Mouse (Mus musculus): ENCODE measurements around the gene AU022252. TPM values are rescaled to one million over a fixed set of nuclear protein-coding genes. Genes with fewer than 3 reads are reported as not detected.

Gene AU022252
- polyA plus RNA-seq, 1 experiment from 2014 or later: 27.3 TPM

- no peaks in the 10 kb centered on the region for H3K27me3 ChIP-seq (replicated peaks; ENCODE audit: control insufficient read depth, insufficient read depth, low read length)
- H3K9me3 ChIP-seq (ENCODE audit: control insufficient read depth, low read length): no peaks in the 10 kb centered on the region
- ATAC-seq: peak; percentile 97
- peak within 1 kb of the TSS; percentile 74 for H3K4me2 ChIP-seq (ENCODE audit: low read depth, low read length)
- peak within 1 kb of the TSS; percentile 85 for H3K4me3 ChIP-seq (ENCODE audit: low read length)
- H3K36me3 ChIP-seq (ENCODE audit: control insufficient read depth, insufficient read depth, low read length): no peaks in the 10 kb centered on the region
- peak within 1 kb of the TSS; percentile 65 for H3K27ac ChIP-seq (ENCODE audit: low read length)
- peak within 1 kb of the TSS; percentile 87 for H3K9ac ChIP-seq (ENCODE audit: low read depth, low read length)
- under 1% methylated on average over 39 of the region's 47 CpGs for WGBS
- peaks cover 7% of the 10 kb centered on the region; the same call in 1 of the 2 replicates for H3K4me1 ChIP-seq (ENCODE audit: control insufficient read depth, insufficient read depth, low read length)
Observed at GRCm38 (mm10) chr4:119194909-119195581, 37.5 kb downstream of the AU022252 start, which contains the start of gene Svbp. Gene Svbp, plus strand, starts transcription at chr4:119195306.

GRCm38 (mm10) chr4:119192757-119193156, 39.8 kb downstream of the AU022252 start:
- Histone ChIP-seq H3K4me2 (ENCODE audit: low read depth, low read length) (no peak overlapping the region), H3K36me3 (ENCODE audit: control insufficient read depth, insufficient read depth, low read length) (no peaks in the 10 kb centered on the region), H3K27me3 (replicated peaks; ENCODE audit: control insufficient read depth, insufficient read depth, low read length) (no peaks in the 10 kb centered on the region), H3K4me3 (ENCODE audit: low read length) (no peak overlapping the region), H3K9me3 (ENCODE audit: control insufficient read depth, low read length) (no peaks in the 10 kb centered on the region), H3K27ac (ENCODE audit: low read length) (no peak overlapping the region), H3K4me1 (ENCODE audit: control insufficient read depth, insufficient read depth, low read length) (peaks cover 7% of the 10 kb centered on the region; the same call in 1 of the 2 replicates), H3K9ac (ENCODE audit: low read depth, low read length) (no peak overlapping the region)
- no peak for ATAC-seq
- WGBS: 85% methylated on average over 4 of the region's 4 CpGs

DNA sequence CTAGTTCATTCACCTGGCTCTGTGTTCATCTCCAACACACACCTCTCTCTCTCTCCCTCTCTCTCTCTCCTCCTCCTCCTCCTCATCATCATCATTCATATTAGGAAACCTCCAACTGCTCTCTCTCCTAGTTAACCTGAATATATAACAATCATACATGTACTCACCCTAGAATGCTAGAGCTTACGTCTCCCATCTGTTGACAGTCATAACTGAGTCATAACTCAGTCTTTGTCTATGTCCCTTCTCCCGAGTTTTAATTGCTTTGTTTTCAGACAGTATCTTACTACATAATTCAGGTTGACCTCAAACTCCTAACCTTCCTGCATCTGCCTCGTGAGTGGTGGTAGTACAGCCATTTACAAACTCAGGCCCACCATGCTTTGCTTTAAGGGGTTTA, 41.2 kb downstream of the AU022252 start:
- H3K4me2 ChIP-seq (ENCODE audit: low read depth, low read length): no peak overlapping the region
- H3K9ac ChIP-seq (ENCODE audit: low read depth, low read length): no peak overlapping the region
- ATAC-seq: no peak
- WGBS: 48% methylated on average over 3 of the region's 3 CpGs
- H3K36me3 ChIP-seq (ENCODE audit: control insufficient read depth, insufficient read depth, low read length): no peaks in the 10 kb centered on the region
- no peaks in the 10 kb centered on the region for H3K9me3 ChIP-seq (ENCODE audit: control insufficient read depth, low read length)
- H3K4me3 ChIP-seq (ENCODE audit: low read length): no peak overlapping the region
- no peak overlapping the region for H3K27ac ChIP-seq (ENCODE audit: low read length)
- no peaks in the 10 kb centered on the region for H3K27me3 ChIP-seq (replicated peaks; ENCODE audit: control insufficient read depth, insufficient read depth, low read length)
- H3K4me1 ChIP-seq (ENCODE audit: control insufficient read depth, insufficient read depth, low read length): 0 out of 2 replicates have a peak, but pooled peaks cover 2% of the 10 kb centered on the region

DNA sequence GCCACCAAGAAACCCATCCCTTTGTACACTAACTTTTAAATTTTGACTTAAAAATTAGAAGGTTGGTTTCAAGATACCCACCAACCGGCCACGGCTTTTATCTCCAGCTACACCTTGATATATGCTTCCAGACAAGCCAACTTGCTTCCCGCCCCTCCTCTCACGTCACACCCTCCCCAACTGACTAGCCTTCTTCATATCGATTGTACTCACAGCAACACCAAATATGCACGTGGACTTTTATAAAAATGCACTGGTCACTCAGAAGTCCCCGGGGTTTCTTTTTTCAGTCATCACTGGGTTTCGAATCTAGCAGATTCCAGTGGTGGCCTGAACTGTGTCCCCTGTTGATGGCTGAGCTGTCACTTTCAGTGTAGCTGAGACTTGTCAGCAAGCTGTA, 41.9 kb downstream of the AU022252 start:
- Histone ChIP-seq H3K9me3 (ENCODE audit: control insufficient read depth, low read length) (no peaks in the 10 kb centered on the region), H3K27me3 (replicated peaks; ENCODE audit: control insufficient read depth, insufficient read depth, low read length) (no peaks in the 10 kb centered on the region), H3K4me1 (ENCODE audit: control insufficient read depth, insufficient read depth, low read length) (no peaks in the 10 kb centered on the region), H3K9ac (ENCODE audit: low read depth, low read length) (no peak overlapping the region), H3K36me3 (ENCODE audit: control insufficient read depth, insufficient read depth, low read length) (no peaks in the 10 kb centered on the region), H3K4me2 (ENCODE audit: low read depth, low read length) (no peak overlapping the region), H3K4me3 (ENCODE audit: low read length) (no peak overlapping the region), H3K27ac (ENCODE audit: low read length) (no peak overlapping the region)
- 82% methylated on average over 8 of the region's 8 CpGs for WGBS
- ATAC-seq: no peak

DNA sequence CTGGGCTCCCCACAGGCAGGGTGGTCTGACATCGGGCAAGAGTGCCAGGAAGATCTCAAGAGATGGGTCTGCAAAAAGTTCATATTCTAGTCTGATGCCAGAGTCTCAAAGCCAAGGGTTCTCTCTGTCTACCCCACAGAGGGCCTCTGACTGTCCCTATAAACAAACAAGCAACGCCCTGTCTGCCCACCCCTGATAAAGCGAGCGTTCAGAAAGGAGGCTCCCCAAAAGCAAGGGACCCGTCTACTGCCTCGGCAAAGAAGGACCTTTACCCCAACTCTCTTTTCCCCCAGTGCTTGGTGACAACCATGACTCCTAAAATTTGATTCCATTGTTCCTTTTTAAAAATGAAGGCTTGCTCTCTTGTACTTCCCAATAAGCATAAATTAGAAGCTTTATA, 42.6 kb downstream of the AU022252 start, which contains the start of gene Ermap:
Ermap (minus strand) TSS at position 148 of the 400 bp plus-strand sequence.
- WGBS: 61% methylated on average over 6 of the region's 6 CpGs
- no peak within 1 kb of the TSS for H3K4me3 ChIP-seq (ENCODE audit: low read length)
- H3K4me2 ChIP-seq (ENCODE audit: low read depth, low read length): no peak within 1 kb of the TSS
- no peak within 1 kb of the TSS for H3K27ac ChIP-seq (ENCODE audit: low read length)
- no peak within 1 kb of the TSS for H3K9ac ChIP-seq (ENCODE audit: low read depth, low read length)
- ATAC-seq: peak; percentile 46; the same call in 1 of the 2 replicates
- no peaks in the 10 kb centered on the region for H3K27me3 ChIP-seq (replicated peaks; ENCODE audit: control insufficient read depth, insufficient read depth, low read length)
- no peaks in the 10 kb centered on the region for H3K9me3 ChIP-seq (ENCODE audit: control insufficient read depth, low read length)
- no peaks in the 10 kb centered on the region for H3K36me3 ChIP-seq (ENCODE audit: control insufficient read depth, insufficient read depth, low read length)
- H3K4me1 ChIP-seq (ENCODE audit: control insufficient read depth, insufficient read depth, low read length): no peaks in the 10 kb centered on the region

DNA sequence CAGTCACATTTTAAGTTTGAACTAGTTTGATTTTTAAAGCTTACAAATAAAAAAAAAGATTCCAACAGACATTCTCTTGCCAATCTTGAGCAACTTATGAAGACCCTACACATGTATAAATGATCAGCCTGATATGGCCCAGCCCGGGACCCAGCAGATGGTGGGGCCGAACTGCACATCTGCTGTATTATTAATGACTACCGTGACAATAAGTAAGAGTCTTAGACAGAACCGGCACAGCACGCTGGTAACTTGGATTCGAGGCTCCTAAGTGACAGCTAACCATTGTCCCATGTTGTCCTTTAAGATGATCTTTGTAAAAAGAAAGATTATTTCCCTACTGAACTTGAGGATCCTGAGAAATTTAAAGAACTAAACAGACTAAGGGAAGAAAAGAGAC, 43.1 kb downstream of the AU022252 start:
- no peak overlapping the region for H3K27ac ChIP-seq (ENCODE audit: low read length)

GRCm38 (mm10) chr4:119188060-119188785, 44.3 kb downstream of the AU022252 start:
- Histone ChIP-seq H3K9ac (ENCODE audit: low read depth, low read length) (no peak overlapping the region), H3K4me3 (ENCODE audit: low read length) (no peak overlapping the region), H3K4me2 (ENCODE audit: low read depth, low read length) (no peak overlapping the region), H3K4me1 (ENCODE audit: control insufficient read depth, insufficient read depth, low read length) (no peaks in the 10 kb centered on the region), H3K36me3 (ENCODE audit: control insufficient read depth, insufficient read depth, low read length) (no peaks in the 10 kb centered on the region), H3K27ac (ENCODE audit: low read length) (no peak overlapping the region), H3K9me3 (ENCODE audit: control insufficient read depth, low read length) (no peaks in the 10 kb centered on the region), H3K27me3 (replicated peaks; ENCODE audit: control insufficient read depth, insufficient read depth, low read length) (no peaks in the 10 kb centered on the region)
- ATAC-seq: no peak
- 40% methylated on average over 11 of the region's 11 CpGs for WGBS

More for the DNA sequence above, 43.1 kb downstream of the AU022252 start:
- Histone ChIP-seq H3K27me3 (replicated peaks; ENCODE audit: control insufficient read depth, insufficient read depth, low read length) (no peaks in the 10 kb centered on the region), H3K9ac (ENCODE audit: low read depth, low read length) (no peak overlapping the region), H3K4me1 (ENCODE audit: control insufficient read depth, insufficient read depth, low read length) (no peaks in the 10 kb centered on the region), H3K36me3 (ENCODE audit: control insufficient read depth, insufficient read depth, low read length) (no peaks in the 10 kb centered on the region), H3K4me2 (ENCODE audit: low read depth, low read length) (no peak overlapping the region), H3K9me3 (ENCODE audit: control insufficient read depth, low read length) (no peaks in the 10 kb centered on the region), H3K4me3 (ENCODE audit: low read length) (no peak overlapping the region)
- no peak for ATAC-seq
- 73% methylated on average over 6 of the region's 6 CpGs for WGBS

GRCm38 (mm10) chr4:119185771-119186170, 46.7 kb downstream of the AU022252 start:
- no peak overlapping the region for H3K4me2 ChIP-seq (ENCODE audit: low read depth, low read length)
- WGBS: 79% methylated on average over 4 of the region's 4 CpGs
- no peak for ATAC-seq
- H3K9me3 ChIP-seq (ENCODE audit: control insufficient read depth, low read length): no peaks in the 10 kb centered on the region
- H3K4me1 ChIP-seq (ENCODE audit: control insufficient read depth, insufficient read depth, low read length): no peaks in the 10 kb centered on the region
- H3K27ac ChIP-seq (ENCODE audit: low read length): no peak overlapping the region
- H3K27me3 ChIP-seq (replicated peaks; ENCODE audit: control insufficient read depth, insufficient read depth, low read length): 0 out of 2 replicates have a peak, but pooled peaks cover 2% of the 10 kb centered on the region
- H3K4me3 ChIP-seq (ENCODE audit: low read length): no peak overlapping the region
- no peak overlapping the region for H3K9ac ChIP-seq (ENCODE audit: low read depth, low read length)
- no peaks in the 10 kb centered on the region for H3K36me3 ChIP-seq (ENCODE audit: control insufficient read depth, insufficient read depth, low read length)

DNA sequence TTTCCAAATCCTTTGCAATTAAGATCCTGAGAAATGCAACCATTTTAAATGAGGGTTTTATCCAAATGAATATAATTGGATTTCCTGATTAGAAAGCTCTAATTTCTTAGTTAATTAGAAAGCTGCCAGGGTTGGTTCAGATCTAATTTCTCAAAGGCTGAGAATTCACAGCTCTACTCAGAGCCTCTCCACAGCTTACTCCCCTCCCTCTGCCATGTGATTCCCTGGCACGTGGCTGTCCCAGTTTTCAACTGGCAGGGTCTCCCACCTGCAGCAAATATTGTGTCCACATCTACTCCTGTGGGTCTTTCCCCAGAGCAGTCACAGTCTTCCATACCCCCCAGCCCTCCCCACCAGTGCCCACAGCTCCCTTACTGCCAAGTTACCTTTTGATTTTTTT, 49.0 kb downstream of the AU022252 start:
- Histone ChIP-seq H3K4me1 (ENCODE audit: control insufficient read depth, insufficient read depth, low read length) (no peaks in the 10 kb centered on the region), H3K27me3 (replicated peaks; ENCODE audit: control insufficient read depth, insufficient read depth, low read length) (0 out of 2 replicates have a peak, but pooled peaks cover 2% of the 10 kb centered on the region), H3K27ac (ENCODE audit: low read length) (no peak overlapping the region), H3K9me3 (ENCODE audit: control insufficient read depth, low read length) (no peaks in the 10 kb centered on the region), H3K4me3 (ENCODE audit: low read length) (no peak overlapping the region), H3K4me2 (ENCODE audit: low read depth, low read length) (no peak overlapping the region), H3K9ac (ENCODE audit: low read depth, low read length) (no peak overlapping the region), H3K36me3 (ENCODE audit: control insufficient read depth, insufficient read depth, low read length) (no peaks in the 10 kb centered on the region)
- no peak for ATAC-seq
- 38% methylated on average over 1 of the region's 1 CpGs for WGBS
